Mouse (Mus musculus) CH12.LX (cell line): ENCODE measurements around the gene Dcst2.

Experiments used
- CTCF ChIP-seq, 2 experiments: IDR thresholded peaks in 1 of 2; conservative IDR thresholded peaks in 1 of 2; 2 replicates each; pipeline ENCODE4 v1.5.1; 2011 to 2012; ENCODE audit warnings: low read depth in 2 of 2, low read length in 2 of 2, improper control_type of control experiment in 1 of 2, inconsistent platforms in 1 of 2, mild to moderate bottlenecking in 1 of 2, moderate library complexity in 1 of 2
- E2F4 ChIP-seq: IDR thresholded peaks from 2 replicates; pipeline ENCODE4 v1.6.1; 2011; ENCODE audit warnings: low read depth, low read length, improper control_type of control experiment; ENCODE audit not compliant: insufficient replicate concordance
- KAT2A ChIP-seq: IDR thresholded peaks from 2 replicates; pipeline ENCODE4 v1.6.1; 2012; ENCODE audit warnings: low read length, improper control_type of control experiment, inconsistent platforms; ENCODE audit not compliant: insufficient replicate concordance
- NELFE ChIP-seq: IDR thresholded peaks from 2 replicates; pipeline ENCODE4 v1.6.1; 2011; ENCODE audit warnings: low read depth, low read length, improper control_type of control experiment
- POLR2A ChIP-seq: IDR thresholded peaks from 2 replicates; pipeline ENCODE4 v1.6.1; 2011; ENCODE audit warnings: low read depth, mild to moderate bottlenecking, improper control_type of control experiment, low read length

DNA sequence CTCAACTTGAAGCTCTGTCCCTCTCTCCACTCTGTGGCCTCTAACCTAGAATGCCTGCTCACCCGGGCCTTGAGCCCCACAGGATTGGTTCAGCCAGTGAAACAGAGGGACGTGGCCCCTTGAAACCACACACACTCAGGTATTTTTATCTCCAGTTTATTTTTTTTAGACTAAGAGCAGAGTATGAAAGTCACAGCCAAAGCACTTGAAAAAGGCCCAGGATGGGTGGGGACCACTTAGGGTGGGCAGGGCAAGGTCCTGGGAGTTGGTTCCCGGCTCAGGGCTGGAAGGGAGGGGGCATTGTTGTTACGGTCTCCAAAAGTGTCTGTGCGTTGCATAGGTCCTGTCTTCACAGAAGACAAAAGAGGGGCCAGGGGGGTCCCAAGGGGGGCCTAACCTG, 47.4 kb upstream of the Dcst2 start:
- TF ChIP-seq E2F4 (no peak), NELFE (no peak), CTCF (conservative IDR thresholded peaks at IDR 0.05 in 1 of 2, IDR thresholded peaks at IDR 0.05 in 1 of 2; ENCODE audit: low read depth in 2 of 2, low read length in 2 of 2) (no peak), POLR2A (no peak), KAT2A (no peak)
